34 mouse cellular contexts compared by ENCODE assay signal in genomic region chr1:139860176-139860575, GRCm38 (mm10). TPM values are rescaled to one million over a fixed set of nuclear protein-coding genes. Genes with fewer than 3 reads are reported as not detected.
"Had no signal": no experiment of that assay in that cellular context is flagged by ENCODE, and none has a peak within 500 bp of the region (broad histone marks: within the 10 kb centered on the region; RNA-seq: fewer than 3 reads in every experiment).

No protein-coding gene starts in this region.

- H3K9me3 ChIP-seq: embryonic facial prominence, embryonic 10.5 days; embryonic facial prominence, embryonic 12.5 days; embryonic facial prominence, embryonic 13.5 days; embryonic facial prominence, embryonic 15.5 days; forebrain, embryonic 10.5 days; forebrain, embryonic 12.5 days; forebrain, embryonic 13.5 days; forebrain, embryonic 15.5 days had no signal

- H3K9ac ChIP-seq: embryonic facial prominence, embryonic 12.5 days; embryonic facial prominence, embryonic 13.5 days; embryonic facial prominence, embryonic 15.5 days; forebrain, embryonic 12.5 days; forebrain, embryonic 13.5 days; forebrain, embryonic 15.5 days; forebrain, postnatal 0 days had no signal

- H3K4me2 ChIP-seq: embryonic facial prominence, embryonic 12.5 days; embryonic facial prominence, embryonic 13.5 days; embryonic facial prominence, embryonic 15.5 days; forebrain, embryonic 12.5 days; forebrain, embryonic 13.5 days; forebrain, embryonic 15.5 days had no signal

- DNase-seq: cerebellum, adult 18-20 months; cerebellum, adult 2 months; cerebellum, adult 8-10 months; cerebellum, adult 9-10 months; cerebellum, adult 9-11 months; cerebellum, postnatal 10 days; cerebellum, postnatal 14 days; cerebellum, postnatal 25 days; cerebellum, postnatal 36 days; embryo, embryonic 11 days; forebrain, postnatal 0 days; gastrocnemius, adult 2 months; gastrocnemius, postnatal 10 days; gastrocnemius, postnatal 14 days; gastrocnemius, postnatal 25 days; gastrocnemius, postnatal 36 days; heart, adult 18-20 months had no signal

- ATAC-seq: forebrain, embryonic 13.5 days; forebrain, embryonic 14.5 days; forebrain, embryonic 15.5 days; forebrain, embryonic 16.5 days; forebrain, postnatal 0 days had no signal

- H3K4me3 ChIP-seq: embryonic facial prominence, embryonic 10.5 days; embryonic facial prominence, embryonic 12.5 days; embryonic facial prominence, embryonic 13.5 days; embryonic facial prominence, embryonic 15.5 days; erythroblast, embryonic 14.5 days; forebrain, embryonic 10.5 days; forebrain, embryonic 12.5 days; forebrain, embryonic 13.5 days; forebrain, embryonic 15.5 days; gastrocnemius, adult 2 months had no signal

- H3K27me3 ChIP-seq: embryonic facial prominence, embryonic 12.5 days; embryonic facial prominence, embryonic 13.5 days; embryonic facial prominence, embryonic 15.5 days; forebrain, embryonic 12.5 days; forebrain, embryonic 13.5 days; forebrain, embryonic 15.5 days had no signal

- H3K27ac ChIP-seq: embryonic facial prominence, embryonic 10.5 days; embryonic facial prominence, embryonic 12.5 days; embryonic facial prominence, embryonic 13.5 days; embryonic facial prominence, embryonic 15.5 days; forebrain, embryonic 10.5 days; forebrain, embryonic 12.5 days; forebrain, embryonic 13.5 days; forebrain, embryonic 15.5 days; gastrocnemius, adult 2 months had no signal

- H3K4me1 ChIP-seq: embryonic facial prominence, embryonic 10.5 days; embryonic facial prominence, embryonic 12.5 days; embryonic facial prominence, embryonic 13.5 days; embryonic facial prominence, embryonic 15.5 days; forebrain, embryonic 10.5 days; forebrain, embryonic 12.5 days; forebrain, embryonic 13.5 days; forebrain, embryonic 15.5 days had no signal

- H3K36me3 ChIP-seq: embryonic facial prominence, embryonic 10.5 days; embryonic facial prominence, embryonic 12.5 days; embryonic facial prominence, embryonic 13.5 days; embryonic facial prominence, embryonic 15.5 days; forebrain, embryonic 10.5 days; forebrain, embryonic 12.5 days; forebrain, embryonic 15.5 days had no signal

RNA-seq across cellular contexts. Expression of gene Cfhr2, which starts 1.7 kb away (rescaled TPM):
- total RNA-seq: common myeloid progenitor, adult 5-6 weeks; forebrain, postnatal 0 days; gastrocnemius, postnatal 36 days; granulocyte monocyte progenitor cell, adult 5-6 weeks had no signal
- polyA plus RNA-seq: cerebellum, adult 2 months; cortical plate, adult 2 months; embryonic facial prominence, embryonic 10.5 days; embryonic facial prominence, embryonic 11.5 days; embryonic facial prominence, embryonic 12.5 days; erythroblast, embryonic 14.5 days; forebrain, embryonic 10.5 days; forebrain, embryonic 11.5 days; forebrain, embryonic 12.5 days; forebrain, embryonic 13.5 days; forebrain, embryonic 14.5 days; forebrain, embryonic 15.5 days; forebrain, embryonic 16.5 days; forebrain, postnatal 0 days; gonadal fat pad, adult 2 months had no signal
